Mouse (Mus musculus) ES-E14 (cell line): Measurements from ENCODE around the gene Proser1. TPM values are rescaled to one million over a fixed set of nuclear protein-coding genes. Genes with fewer than 3 reads are reported as not detected.

Source experiments
- DNase-seq: peaks from one replicate; pipeline ENCODE4 v3.0.0-alpha.2; 2013; ENCODE audit warnings: low read depth, low spot score
- H3K27ac ChIP-seq: 2 replicates; pipeline ENCODE4 v1.5.1; 2012; ENCODE audit warnings: low read depth, mild to moderate bottlenecking, low read length, moderate library complexity, mixed read lengths; ENCODE audit not compliant: poor library complexity, insufficient read depth, severe bottlenecking
- H3K36me3 ChIP-seq: 2 replicates; pipeline ENCODE4 v1.6.1; 2012; ENCODE audit warnings: mild to moderate bottlenecking, low read length, moderate library complexity, mixed read lengths; ENCODE audit not compliant: control insufficient read depth, poor library complexity, insufficient read depth, severe bottlenecking
- H3K4me1 ChIP-seq, 2 experiments: fragments of 150-350 bp in 1 of 2; sonication (generic) in 1 of 2; 2 replicates each; pipeline ENCODE4 v1.6.1; 2012; ENCODE audit warnings: low read length in 2 of 2, mild to moderate bottlenecking in 1 of 2, mixed read lengths in 1 of 2; ENCODE audit not compliant: control insufficient read depth in 2 of 2, insufficient read depth in 2 of 2, poor library complexity in 1 of 2
- H3K4me3 ChIP-seq, 2 experiments: fragments of 150-350 bp in 1 of 2; sonication (generic) in 1 of 2; 2 replicates each; pipeline ENCODE4 v1.5.1; 2012; ENCODE audit warnings: low read length in 2 of 2, low read depth in 1 of 2, mild to moderate bottlenecking in 1 of 2, mixed read lengths in 1 of 2; ENCODE audit not compliant: insufficient read depth in 1 of 2, poor library complexity in 1 of 2, severe bottlenecking in 1 of 2
- H3K9ac ChIP-seq: 2 replicates; pipeline ENCODE4 v1.6.1; 2012; ENCODE audit warnings: low read depth, mild to moderate bottlenecking, low read length, mixed read lengths; ENCODE audit not compliant: poor library complexity, insufficient read depth, severe bottlenecking
- H3K9me3 ChIP-seq: fragments of 150-350 bp; sonication (generic); 2 replicates; pipeline ENCODE4 v1.6.1; 2012; ENCODE audit warnings: low read depth, mild to moderate bottlenecking, low read length; ENCODE audit not compliant: control insufficient read depth, insufficient read depth
- CHD2 ChIP-seq: IDR thresholded peaks from 2 replicates; pipeline ENCODE4 v1.6.1; 2014; ENCODE audit warnings: mild to moderate bottlenecking, low read depth, low read length, inconsistent platforms
- HCFC1 ChIP-seq: IDR thresholded peaks from 2 replicates; pipeline ENCODE4 v1.6.1; 2012; ENCODE audit warnings: low read length, inconsistent platforms, borderline replicate concordance; ENCODE audit not compliant: insufficient read depth
- MAFK ChIP-seq: IDR thresholded peaks from 2 replicates; pipeline ENCODE4 v1.6.1; 2014; ENCODE audit warnings: mild to moderate bottlenecking, low read depth, low read length, inconsistent platforms; ENCODE audit not compliant: insufficient read depth
- ZC3H11A ChIP-seq: IDR thresholded peaks from 2 replicates; pipeline ENCODE4 v1.6.1; 2012; ENCODE audit warnings: low read depth, mild to moderate bottlenecking, inconsistent platforms, low read length, borderline replicate concordance
- ZNF384 ChIP-seq: IDR thresholded peaks from 2 replicates; pipeline ENCODE4 v1.6.1; 2012; ENCODE audit warnings: low read depth, low read length, inconsistent platforms
- in situ Hi-C, 2 experiments: fragments of 600-800 bp; cut with MboI; formaldehyde crosslinking; loops; one replicate each; pipeline ENCODE4 v1.15.1; 2025; ENCODE audit warnings: low sequenced_read_pairs in 2 of 2, inconsistent platforms in 1 of 2; ENCODE audit not compliant: unreplicated experiment in 2 of 2
- total RNA-seq: library from RNA; depleted of rRNA; stranded (reverse); fragments of 300-350 nt; gene quantifications from 2 replicates; pipeline ENCODE4 v1.2.3, GENCODE M21; 2012; rRNA removed

The Proser1 gene
- total RNA-seq, result 10.6 and 11.9 TPM in 2 replicates

GRCm38 (mm10) chr3:53463046-53463764, at the start of gene Proser1, which contains the start of gene Nhlrc3:
Proser1 (plus strand) TSS chr3:53463666.
Nhlrc3 (minus strand) TSS chr3:53463332.
- Histone ChIP-seq H3K9ac (peak within 1 kb of the TSS; percentile 91), H3K4me3 (peak within 1 kb of the TSS; percentile 86 to 90), H3K36me3 (no peaks in the 10 kb centered on the region; the same call in 1 of the 2 replicates), H3K9me3 (no peaks in the 10 kb centered on the region), H3K4me1 (peaks cover 3 to 4% of the 10 kb centered on the region in 2 experiments; a peak in 2 of 4 replicates), H3K27ac (peak within 1 kb of the TSS; percentile 82)
- peak; percentile 55 for DNase-seq
- no peak for TF ChIP-seq MAFK
- no peak for TF ChIP-seq ZNF384
- TF ChIP-seq CHD2, result 0 out of 2 replicates have a peak, but pooled peaks have one; percentile 68
- no peak for TF ChIP-seq ZC3H11A
- TF ChIP-seq HCFC1, result 0 out of 2 replicates have a peak, but pooled peaks have one; percentile 66
- in situ Hi-C loops, result loop anchor here (25.0 kb wide), 2 partner anchors 426 to 1201 kb away; partner anchors contain the start of genes Foxo1 (in 2 of the 2) and Lhfp (in 1 of the 2)

GRCm38 (mm10) chr3:53413959-53414358, 49.5 kb upstream of the Proser1 start:
- DNase-seq, result no peak
- Histone ChIP-seq H3K27ac (no peak overlapping the region), H3K36me3 (no peaks in the 10 kb centered on the region), H3K9ac (no peak overlapping the region), H3K9me3 (no peaks in the 10 kb centered on the region), H3K4me1 (no peaks in the 10 kb centered on the region), H3K4me3 (no peak overlapping the region)
- TF ChIP-seq ZC3H11A (no peak), HCFC1 (no peak), CHD2 (no peak), MAFK (no peak), ZNF384 (no peak)
- in situ Hi-C loops, result no loop called here

GRCm38 (mm10) chr3:53416036-53416506, 47.4 kb upstream of the Proser1 start:
- H3K27ac ChIP-seq, result no peak overlapping the region
- no peaks in the 10 kb centered on the region for H3K36me3 ChIP-seq
- in situ Hi-C loops, result no loop called here
- TF ChIP-seq HCFC1 (no peak), CHD2 (no peak)
- no peak overlapping the region for H3K9ac ChIP-seq
- DNase-seq, result no peak
- no peaks in the 10 kb centered on the region for H3K4me1 ChIP-seq
- no peak overlapping the region for H3K4me3 ChIP-seq
- H3K9me3 ChIP-seq, result no peaks in the 10 kb centered on the region

GRCm38 (mm10) chr3:53417701-53418100, 45.8 kb upstream of the Proser1 start:
- Histone ChIP-seq H3K4me1 (peaks cover 0 to 5% of the 10 kb centered on the region in 2 experiments; a peak in 1 of 4 replicates), H3K4me3 (no peak overlapping the region), H3K9me3 (no peaks in the 10 kb centered on the region), H3K36me3 (no peaks in the 10 kb centered on the region), H3K9ac (no peak overlapping the region), H3K27ac (no peak overlapping the region)
- in situ Hi-C loops, result no loop called here
- no peak for DNase-seq
- TF ChIP-seq MAFK, result no peak
- no peak for TF ChIP-seq HCFC1
- no peak for TF ChIP-seq CHD2
- no peak for TF ChIP-seq ZNF384
- no peak for TF ChIP-seq ZC3H11A
